Mouse (Mus musculus): ENCODE data around the gene Klf8.
"Not testable (repeated sequence)": the region's sequence is repeated elsewhere in the genome, so short reads cannot be mapped to it uniquely, and the experiment has no call there.

Klf8 gene

DNA sequence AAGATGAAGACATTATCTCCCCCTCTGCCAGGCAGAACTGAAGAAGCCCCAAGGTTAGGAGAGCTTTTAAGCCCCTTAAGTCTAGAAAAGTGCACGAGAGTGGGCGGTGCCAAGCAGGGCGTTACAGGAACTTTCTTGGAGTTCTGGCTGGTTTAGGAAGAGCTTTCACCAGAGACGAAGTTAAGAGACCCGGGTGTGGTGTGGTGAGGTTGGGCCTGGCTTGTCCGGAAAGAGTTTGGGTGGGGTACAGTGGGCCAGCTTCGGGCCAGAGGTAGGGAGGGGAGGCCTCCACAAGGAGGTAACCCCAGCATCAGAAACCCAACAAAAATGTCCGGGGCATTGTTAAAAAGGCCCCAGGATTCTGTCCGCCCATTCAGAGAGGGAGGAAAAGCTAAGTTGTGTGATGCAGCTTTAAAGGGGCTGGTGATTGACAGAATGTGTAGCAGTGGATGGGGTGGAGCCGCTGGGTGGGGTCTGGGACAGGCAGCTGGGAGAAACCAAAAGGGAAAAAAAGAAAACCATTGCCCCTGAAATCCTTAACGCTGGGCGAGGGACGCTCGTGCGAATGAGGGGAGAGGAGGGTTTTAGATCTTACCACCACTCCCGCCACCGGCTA, at the start of gene Klf8:
Klf8 (plus strand) TSS at position 163 of the 616 bp plus-strand sequence.
- DNase-seq, result peak; percentile 9

GRCm38 (mm10) chrX:153199185-153199584, 38.1 kb upstream of the Klf8 start:
- DNase-seq, result peak; percentile 4

- DNase-seq, result no peak
Observed at GRCm38 (mm10) chrX:153211101-153211500, 26.2 kb upstream of the Klf8 start.

- DNase-seq, result no peak
Observed at GRCm38 (mm10) chrX:153231240-153231639, 6.0 kb upstream of the Klf8 start.

DNA sequence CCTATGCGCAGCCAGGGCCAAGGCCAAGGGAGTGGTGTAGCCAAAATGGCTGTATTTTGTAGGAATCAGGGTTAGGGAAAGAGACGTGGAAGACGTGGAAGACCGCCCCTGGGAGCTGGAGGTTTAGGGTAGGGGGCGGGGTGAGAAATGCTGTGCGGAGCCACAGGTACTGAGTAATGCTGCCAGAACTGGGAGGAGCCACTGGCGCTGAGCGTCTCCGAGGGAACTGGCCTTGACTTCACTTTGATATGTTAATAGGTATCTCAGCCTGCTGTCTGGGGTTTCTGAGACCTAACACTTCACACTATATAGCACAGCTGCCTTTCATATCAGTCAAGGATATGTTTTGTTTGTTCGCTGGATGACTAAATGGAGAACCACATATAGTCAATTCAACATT, 4.0 kb upstream of the Klf8 start:
- no peak for DNase-seq

- peak; percentile 21 for DNase-seq
Observed at GRCm38 (mm10) chrX:153237920-153238504, 746 bp downstream of the Klf8 start.

- DNase-seq, result no peak
Observed at GRCm38 (mm10) chrX:153254256-153254655, 17.0 kb downstream of the Klf8 start.

- DNase-seq, result no peak
Observed at GRCm38 (mm10) chrX:153255504-153255903, 18.2 kb downstream of the Klf8 start.

DNA sequence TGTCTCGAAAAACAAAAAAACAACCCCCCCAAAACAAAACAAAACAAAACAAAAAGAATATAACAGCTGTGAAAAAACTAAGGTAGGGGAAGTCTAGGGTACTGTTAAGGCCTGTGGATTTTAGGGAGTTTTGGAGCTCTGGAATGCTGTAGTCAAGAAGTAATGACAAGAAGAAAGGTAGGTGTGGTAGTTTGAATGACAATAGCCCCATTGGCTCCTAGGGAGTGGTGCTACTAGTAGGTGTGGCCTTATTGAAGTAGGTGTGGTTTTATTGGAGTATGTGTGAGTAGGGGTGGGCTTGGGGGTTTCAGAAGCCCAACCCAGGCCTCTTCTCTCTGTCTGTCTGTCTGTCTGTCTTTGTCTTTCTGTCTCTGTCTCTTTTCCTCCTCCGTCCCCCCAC, 44.9 kb downstream of the Klf8 start:
- DNase-seq, result no peak

- no peak for DNase-seq
Observed at GRCm38 (mm10) chrX:153311356-153311755, 74.1 kb downstream of the Klf8 start.

DNA sequence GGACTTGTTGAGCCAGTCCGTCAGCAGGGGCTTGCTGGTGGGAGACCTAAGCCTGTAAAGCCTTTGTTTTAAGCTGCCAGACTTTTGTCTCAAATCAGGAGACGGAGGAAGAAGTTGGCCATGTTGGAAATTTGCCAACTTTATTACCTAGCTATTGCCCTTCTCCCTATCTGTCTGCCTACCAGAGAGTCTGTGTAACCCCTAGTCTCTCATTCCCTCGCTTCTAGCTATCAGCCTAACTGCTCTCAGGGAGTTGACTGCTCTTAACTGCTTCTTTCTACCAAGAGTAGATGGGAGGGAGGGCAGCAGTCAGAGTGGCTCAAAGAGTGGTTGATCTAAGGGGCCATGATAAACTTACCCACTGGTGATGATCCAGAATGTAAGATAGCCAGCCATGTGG, 85.8 kb downstream of the Klf8 start:
- DNase-seq, result no peak

- not testable (repeated sequence) for DNase-seq
Observed at GRCm38 (mm10) chrX:153334140-153334539, 96.9 kb downstream of the Klf8 start.

DNA sequence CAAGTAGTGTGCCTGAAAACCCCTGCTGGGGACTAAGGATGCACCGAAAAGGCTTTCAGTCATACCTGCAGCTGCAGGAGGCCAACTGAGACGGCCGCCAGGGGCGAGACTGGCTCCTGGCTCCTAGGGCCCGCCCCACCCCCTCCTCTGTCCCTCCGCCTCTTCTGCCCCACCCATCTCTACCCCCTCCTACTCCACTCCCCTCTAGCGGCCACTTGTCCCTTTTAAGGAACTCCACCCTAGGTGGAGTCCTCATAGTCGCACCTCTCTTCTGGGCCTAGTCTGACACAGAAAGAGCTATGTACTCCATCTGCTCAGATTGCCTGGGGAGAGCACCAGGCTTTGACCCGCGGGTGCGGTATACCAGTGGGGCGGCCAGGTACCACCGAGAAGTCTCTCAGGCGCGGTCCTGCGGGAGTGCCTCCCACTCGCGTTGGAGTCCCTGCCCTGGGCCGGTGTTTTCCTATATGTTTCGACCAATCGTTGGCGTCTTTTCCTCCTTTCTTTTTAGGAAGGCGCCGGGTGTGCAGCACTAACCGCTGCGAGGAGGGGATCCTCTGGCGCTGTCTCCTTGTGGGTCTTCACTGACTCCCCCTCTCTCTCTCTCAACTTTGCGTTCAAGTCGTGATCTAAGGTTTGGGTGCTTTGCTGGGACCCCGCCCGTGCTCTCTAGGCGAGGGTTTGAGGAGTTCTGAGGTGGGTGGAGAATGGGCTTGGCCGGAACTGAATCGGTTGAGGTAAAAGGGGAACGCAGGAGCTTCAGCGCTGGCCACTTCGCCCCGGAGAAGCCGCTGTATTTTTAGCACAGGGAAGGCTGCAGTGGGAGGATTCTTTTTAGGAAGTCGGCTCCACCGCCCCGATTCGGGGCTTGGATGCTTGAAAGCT, 122.3 kb downstream of the Klf8 start:
- DNase-seq, result peak; percentile 38

DNA sequence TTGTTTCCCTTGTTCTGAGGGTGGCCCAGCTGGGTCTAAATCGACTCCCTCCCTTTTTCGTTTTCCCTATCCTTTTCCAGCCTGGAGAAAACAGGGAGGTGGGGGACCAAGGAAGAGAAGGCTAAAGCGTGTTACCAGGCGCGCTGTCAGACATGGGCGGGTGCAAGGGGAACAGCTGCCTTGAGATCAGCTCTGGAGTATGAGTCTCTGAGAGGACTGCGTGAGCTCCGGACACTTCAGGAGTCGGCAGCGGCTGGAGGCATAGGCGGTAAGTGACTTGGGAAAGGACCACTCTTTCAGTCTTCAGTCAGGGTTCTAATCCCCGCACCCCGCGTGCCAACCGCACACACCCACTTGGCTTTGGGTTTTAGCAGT, 122.9 kb downstream of the Klf8 start:
- DNase-seq, result peak; percentile 23

DNA sequence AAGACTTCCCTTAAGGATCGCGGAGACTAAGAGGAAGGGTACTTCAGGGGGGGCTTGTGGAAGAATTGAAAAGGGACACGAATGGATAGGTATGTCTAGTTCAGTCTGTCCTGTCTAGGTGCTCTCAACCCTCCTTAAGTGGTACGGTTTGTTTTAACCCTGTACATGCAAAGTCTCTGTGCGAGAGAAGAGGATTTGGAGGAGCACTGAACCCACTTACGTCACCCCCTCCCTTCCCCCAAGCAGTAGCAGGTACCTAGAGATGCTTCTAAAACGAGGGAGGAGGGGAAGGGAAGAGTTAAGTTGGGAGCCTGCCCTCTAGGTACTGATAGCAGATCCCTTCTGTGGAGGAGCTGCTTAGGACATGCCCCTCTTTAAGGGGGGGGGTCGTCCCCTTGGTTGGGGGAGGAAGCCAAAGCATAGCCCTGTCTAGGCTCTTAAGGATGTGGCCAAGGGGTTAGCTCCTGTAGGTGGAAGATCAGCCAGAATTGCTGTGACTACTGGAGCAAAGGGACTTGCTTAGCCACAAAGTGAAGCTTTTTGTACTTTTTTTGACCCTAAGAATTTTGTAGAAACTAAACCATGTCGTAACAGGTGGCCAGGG, 123.5 kb downstream of the Klf8 start:
- DNase-seq, result no peak

DNA sequence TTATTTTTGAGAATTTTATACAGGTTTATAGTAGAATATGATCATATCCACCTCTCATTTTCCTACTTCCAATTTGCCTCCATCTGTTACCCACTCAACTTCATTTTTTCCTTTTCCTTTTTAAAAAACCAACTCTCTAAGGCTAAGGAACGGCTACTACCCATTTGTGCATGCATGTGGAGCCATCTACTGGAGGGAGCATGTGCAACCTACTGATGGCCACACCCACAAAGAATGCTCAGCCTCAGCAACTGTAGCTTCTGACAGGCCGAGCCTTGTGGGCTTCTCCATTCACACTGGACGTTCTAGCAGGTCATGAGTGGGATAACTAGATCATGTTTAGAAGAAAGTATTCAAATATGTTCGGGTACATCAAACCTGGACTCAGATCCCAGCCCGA, 129.5 kb downstream of the Klf8 start:
- DNase-seq, result peak; percentile 63

GRCm38 (mm10) chrX:153369780-153370179, 132.5 kb downstream of the Klf8 start:
- no peak for DNase-seq

GRCm38 (mm10) chrX:153375105-153375504, 137.8 kb downstream of the Klf8 start:
- no peak for DNase-seq

DNA sequence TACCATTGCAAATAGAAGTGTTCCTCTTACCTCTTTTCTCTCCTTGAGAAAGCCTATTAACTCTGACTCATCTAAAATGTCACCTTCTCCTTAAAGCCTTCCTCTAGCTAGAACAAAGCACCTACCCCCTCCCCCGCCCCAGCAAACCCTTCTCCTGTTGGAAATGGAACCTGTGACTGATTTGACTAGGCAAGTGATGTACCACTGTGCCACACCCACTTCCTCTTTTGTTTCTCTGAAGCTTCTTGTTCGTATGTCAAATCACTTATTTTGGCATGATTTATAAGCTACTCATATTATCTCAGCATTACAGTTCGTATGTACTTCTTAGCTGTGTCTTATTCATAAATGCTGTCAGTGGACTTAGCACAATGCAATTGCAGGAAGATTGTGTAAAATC, 144.5 kb downstream of the Klf8 start:
- DNase-seq, result no peak

DNA sequence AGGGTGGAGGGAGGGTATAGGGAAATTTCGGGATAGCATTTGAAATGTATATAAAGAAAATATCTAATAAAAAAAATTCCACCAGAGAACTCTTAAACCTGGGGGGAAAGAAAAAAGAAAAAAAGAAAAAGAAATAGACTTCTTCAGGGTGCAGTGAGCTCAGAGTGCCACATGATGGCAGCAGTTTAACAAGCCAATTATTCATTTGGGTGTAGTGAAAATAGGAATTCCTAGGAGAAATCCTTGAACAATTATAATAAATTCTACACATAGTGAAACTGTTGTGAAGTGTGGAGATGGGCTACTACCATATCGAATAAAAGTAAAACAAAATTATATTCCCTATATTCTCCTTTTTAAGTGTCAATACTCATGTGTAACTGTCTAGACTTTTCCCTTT, 152.0 kb downstream of the Klf8 start:
- peak; percentile 29 for DNase-seq

DNA sequence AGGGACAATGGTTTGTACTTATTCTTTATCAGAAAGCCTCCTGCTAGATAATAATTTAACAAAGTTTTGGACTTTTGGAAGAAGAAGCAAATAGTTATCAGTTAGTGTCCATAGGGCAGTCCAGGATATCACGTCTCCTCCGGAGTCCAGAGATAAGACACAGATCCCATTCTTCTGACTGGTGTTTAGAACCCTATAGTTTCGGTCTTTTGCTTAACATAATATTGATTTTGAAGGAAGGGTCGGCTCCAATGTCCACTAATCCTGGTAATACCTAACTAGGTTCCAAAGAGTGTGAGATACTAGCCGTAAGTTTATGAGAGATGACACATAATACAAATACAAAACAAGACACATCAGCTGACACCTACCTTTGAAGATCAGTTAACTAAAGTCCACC, 179.8 kb downstream of the Klf8 start:
- DNase-seq, result no peak

DNA sequence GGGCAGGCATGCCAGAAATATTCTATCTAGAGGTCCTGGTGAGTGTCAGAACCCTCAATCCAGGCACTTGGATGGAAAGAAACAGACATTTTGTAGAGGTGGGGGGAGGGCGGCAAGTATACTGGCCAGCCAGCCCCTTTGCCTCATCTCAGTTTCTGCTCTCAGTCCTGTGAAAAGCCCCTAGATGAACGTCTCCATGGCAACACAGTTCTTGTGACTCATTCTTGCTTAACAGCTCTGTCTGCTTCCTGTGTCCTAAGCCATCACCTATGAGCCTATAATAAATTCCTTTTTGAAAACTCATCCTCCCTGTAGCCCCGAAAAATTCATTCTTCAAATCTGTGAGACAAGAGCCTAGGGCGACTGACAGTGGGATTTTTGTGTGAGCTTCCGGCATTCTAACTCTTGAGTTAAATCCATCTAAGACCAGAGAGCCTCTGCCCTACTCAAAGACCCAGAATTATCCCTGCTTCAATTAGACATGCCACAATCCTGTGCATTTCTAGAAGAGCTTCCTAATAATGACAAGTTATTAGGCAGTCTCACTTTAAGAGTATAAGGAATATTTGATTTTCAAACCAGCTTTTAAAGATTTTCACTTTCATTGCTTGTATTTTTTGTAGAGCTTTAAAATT, 196.5 kb downstream of the Klf8 start:
- DNase-seq, result no peak

GRCm38 (mm10) chrX:153439573-153439972, 202.3 kb downstream of the Klf8 start:
- DNase-seq, result no peak
